Mouse (Mus musculus) CD4-positive helper T cell, adult 2 months (primary cell): ENCODE measurements around the gene Gm13287.
A peak's percentile ranks its signal among the peaks of the same experiment; 100 is the strongest.
"Not testable (repeated sequence)": the region's sequence is repeated elsewhere in the genome, so short reads cannot be mapped to it uniquely, and the experiment has no call there.

Source experiments
- DNase-seq: peaks from one replicate; pipeline ENCODE4 v3.0.0-alpha.2; 2012; ENCODE audit warnings: low read depth, missing footprints, low spot score

Gm13287 gene

DNA sequence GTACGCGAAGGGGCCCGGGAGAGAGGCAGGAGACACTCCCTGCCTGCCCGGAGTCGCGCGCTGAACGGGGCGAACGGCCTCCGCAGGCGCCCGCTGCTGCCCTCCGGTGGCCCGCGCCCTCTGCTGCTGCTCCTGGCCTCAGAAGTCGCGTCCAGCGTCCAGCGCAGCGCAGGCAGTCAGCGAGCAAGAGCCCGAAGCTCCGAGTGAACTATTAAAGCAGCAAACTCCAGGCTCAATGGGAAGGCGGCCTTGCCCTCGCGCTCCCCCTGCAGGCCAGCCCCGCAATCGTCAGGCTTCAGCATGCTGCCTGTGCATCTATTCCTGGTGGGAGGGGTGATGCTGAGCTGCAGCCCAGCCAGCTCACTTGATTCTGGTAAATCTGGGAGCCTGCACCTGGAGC is at the start of gene Gm13287:
Gene Gm13287 (plus strand): TSS at position 301 of the 400 bp plus-strand sequence.
- not testable (repeated sequence) for DNase-seq

DNA sequence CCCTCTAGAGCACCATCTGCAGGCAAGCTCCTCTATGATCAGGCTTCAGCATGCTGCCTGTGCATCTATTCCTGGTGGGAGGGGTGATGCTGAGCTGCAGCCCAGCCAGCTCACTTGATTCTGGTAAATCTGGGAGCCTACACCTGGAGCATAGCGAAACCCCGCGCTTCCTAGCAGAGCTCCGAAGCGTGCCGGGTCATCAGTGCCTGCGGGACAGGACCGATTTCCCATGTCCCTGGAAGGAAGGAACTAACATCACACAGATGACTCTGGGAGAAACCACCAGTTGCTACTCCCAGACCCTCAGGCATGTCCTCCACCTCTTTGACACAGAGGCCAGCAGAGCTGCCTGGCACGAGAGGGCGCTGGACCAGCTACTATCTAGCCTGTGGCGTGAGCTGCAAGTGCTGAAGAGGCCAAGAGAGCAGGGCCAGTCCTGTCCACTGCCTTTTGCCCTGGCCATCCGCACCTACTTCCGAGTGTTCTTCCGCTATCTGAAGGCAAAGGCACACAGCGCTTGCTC is 48.2 kb upstream of the Gm13287 start, which contains the start of gene Gm13271:
Gene Gm13271 (plus strand): TSS at position 51 of the 523 bp plus-strand sequence.
- not testable (repeated sequence) for DNase-seq

DNA sequence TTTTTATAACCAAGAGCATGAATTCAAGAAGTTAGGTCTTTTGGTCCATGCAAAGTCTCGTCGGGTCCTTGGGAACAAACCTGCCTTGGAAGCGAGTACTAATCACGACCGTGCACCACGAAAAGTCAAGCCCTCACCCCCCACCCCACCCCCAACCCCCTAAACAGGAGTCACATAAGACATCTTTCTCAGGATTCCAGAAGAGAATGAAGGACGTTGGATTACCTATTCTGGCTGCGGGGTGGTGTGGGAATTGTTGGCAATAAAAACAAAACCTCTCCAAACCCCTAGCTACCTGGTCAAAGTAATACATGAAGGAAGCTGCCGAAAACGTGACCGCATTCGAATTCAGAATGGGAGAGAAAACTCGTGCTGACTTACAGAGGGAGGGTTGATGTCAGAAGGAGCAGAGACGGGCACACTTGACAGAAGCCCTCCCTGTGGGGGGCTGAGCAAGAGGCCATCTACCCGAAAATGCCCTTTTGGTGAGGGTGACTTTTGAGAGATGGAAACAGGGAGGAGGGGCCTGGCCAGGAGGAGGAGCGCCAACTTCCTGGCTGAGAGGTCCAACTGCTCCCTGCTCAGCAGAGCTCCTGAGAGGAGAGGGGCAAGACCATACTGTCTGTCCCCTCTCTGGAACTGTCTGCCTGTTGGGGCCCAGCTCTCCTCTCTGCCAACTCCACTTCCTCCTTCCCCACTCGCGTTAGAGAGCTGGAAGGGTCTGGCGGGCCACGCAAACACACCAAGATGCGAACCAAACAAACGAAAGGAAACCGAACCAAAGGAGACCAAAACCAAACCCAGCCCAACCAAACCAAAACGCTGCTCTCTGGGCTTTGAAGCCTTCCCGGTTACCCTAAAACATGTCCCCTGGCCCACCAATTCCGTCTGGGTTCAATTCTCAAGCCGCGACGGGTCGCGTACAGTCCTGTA is 46.2 kb upstream of the Gm13287 start:
- peak; percentile 72 for DNase-seq

DNA sequence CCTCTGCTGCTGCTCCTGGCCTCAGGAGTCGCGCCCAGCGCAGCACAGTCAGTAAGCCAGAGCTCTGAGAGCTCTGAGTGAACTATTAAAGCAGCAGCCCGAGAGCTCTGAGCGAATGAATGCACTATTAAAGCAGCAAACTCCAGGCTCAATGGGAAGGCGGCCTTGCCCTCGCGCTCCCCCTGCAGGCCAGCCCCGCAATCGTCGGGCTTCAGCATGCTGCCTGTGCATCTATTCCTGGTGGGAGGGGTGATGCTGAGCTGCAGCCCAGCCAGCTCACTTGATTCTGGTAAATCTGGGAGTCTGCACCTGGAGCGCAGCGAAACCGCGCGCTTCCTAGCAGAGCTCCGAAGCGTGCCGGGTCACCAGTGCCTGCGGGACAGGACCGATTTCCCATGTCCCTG is 45.4 kb upstream of the Gm13287 start:
- DNase-seq, result peak; percentile 93

DNA sequence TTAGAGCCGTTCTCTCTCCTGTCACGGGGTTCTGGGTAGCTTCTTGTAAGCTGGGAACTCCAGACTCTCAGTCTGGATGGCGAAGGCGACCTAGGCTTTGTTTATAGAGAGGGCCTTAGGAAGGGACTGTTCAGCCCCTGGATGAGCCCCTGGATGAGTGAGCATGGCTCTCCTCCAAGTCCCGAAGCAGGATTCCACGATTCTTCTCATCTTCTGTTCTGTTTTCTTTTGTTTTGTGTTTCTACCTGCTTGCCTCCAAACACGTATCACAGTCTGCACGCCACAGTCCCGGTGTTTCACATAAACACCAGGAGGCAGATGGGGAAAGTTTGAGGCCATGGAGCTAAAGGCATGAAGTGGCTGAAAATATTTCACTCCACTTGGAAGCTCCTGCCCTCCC is 44.3 kb upstream of the Gm13287 start:
- DNase-seq, result not testable (repeated sequence)

DNA sequence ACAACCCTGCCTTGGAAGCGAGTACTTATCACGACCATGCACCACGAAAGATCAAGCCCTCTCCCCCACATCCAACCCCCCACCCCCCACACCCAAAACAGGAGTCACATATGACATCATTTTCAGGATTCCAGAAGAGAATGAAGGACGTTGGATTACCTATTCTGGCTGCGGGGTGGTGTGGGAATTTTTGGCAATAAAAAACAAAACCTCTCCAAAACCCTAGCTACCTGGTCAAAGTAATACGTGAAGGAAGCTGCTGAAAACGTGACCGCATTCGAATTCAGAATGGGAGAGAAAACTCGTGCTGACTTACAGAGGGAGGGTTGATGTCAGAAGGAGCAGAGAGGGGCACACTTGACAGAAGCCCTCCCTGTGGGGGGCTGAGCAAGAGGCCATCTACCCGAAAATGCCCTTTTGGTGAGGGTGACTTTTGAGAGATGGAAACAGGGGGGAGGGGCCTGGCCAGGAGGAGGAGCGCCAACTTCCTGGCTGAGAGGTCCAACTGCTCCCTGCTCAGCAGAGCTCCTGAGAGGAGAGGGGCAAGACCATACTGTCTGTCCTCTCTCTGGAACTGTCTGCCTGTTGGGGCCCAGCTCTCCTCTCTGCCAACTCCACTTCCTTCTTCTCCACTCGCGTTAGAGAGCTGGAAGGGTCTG is 43.3 kb upstream of the Gm13287 start, which contains the start of gene Gm13283:
Gene Gm13283 (plus strand): TSS at position 510 of the 659 bp plus-strand sequence.
- not testable (repeated sequence) for DNase-seq

DNA sequence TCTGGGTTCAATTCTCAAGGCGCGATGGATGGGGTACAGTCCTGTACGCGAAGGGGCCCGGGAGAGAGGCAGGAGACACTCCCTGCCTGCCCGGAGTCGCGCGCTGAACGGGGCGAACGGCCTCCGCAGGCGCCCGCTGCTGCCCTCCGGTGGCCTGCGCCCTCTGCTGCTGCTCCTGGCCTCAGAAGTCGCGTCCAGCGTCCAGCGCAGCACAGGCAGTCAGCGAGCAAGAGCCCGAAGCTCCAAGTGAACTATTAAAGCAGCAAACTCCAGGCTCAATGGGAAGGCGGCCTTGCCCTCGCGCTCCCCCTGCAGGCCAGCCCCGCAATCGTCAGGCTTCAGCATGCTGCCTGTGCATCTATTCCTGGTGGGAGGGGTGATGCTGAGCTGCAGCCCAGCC is 42.6 kb upstream of the Gm13287 start:
- DNase-seq, result peak; percentile 78

DNA sequence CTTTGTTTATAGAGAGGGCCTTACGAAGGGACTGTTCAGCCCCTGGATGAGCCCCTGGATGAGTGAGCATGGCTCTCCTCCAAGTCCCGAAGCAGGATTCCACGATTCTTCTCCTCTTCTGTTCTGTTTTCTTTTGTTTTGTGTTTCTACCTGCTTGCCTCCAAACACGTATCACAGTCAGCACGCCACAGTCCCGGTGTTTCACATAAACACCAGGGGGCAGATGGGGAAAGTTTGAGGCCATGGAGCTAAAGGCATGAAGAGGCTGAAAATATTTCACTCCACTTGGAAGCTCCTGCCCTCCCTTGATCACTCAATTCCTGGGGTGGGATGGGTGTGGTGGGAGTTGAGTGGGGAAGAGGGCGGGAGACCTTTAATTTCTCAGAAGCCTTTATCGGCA is 41.3 kb upstream of the Gm13287 start:
- not testable (repeated sequence) for DNase-seq

DNA sequence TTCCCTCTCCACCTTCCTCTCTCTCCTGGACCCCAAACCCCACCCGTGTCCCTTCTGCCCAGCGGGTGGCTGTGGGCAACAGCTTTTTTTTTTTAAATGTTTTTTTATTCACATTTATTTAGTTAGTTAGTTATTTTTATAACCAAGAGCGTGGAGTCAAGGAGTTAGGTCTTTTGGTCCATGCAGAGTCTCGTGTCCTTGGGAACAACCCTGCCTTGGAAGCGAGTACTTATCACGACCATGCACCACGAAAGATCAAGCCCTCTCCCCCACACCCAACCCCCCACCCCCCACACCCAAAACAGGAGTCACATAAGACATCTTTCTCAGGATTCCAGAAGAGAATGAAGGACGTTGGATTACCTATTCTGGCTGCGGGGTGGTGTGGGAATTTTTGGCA is 40.7 kb upstream of the Gm13287 start:
- not testable (repeated sequence) for DNase-seq

DNA sequence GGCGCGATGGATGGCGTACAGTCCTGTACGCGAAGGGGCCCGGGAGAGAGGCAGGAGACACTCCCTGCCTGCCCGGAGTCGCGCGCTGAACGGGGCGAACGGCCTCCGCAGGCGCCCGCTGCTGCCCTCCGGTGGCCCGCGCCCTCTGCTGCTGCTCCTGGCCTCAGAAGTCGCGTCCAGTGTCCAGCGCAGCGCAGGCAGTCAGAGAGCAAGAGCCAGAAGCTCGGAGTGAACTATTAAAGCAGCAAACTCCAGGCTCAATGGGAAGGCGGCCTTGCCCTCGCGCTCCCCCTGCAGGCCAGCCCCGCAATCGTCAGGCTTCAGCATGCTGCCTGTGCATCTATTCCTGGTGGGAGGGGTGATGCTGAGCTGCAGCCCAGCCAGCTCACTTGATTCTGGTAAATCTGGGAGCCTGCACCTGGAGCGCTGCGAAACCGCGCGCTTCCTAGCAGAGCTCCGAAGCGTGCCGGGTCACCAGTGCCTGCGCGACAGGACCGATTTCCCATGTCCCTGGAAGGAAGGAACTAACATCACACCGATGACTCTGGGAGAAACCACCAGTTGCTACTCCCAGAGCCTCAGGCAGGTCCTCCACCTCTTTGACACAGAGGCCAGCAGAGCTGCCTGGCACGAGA is 39.6 kb upstream of the Gm13287 start:
- peak; percentile 68 for DNase-seq

DNA sequence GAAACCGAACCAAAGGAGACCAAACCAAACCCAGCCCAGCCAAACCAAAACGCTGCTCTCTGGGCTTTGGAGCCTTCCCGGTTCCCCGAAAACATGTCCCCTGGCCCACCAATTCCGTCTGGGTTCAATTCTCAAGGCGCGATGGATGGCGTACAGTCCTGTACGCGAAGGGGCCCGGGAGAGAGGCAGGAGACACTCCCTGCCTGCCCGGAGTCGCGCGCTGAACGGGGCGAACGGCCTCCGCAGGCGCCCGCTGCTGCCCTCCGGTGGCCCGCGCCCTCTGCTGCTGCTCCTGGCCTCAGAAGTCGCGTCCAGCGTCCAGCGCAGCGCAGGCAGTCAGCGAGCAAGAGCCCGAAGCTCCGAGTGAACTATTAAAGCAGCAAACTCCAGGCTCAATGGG is 29.5 kb upstream of the Gm13287 start, which contains the start of gene Gm13290:
Gene Gm13290 (plus strand): TSS at position 301 of the 400 bp plus-strand sequence.
- DNase-seq, result not testable (repeated sequence)

DNA sequence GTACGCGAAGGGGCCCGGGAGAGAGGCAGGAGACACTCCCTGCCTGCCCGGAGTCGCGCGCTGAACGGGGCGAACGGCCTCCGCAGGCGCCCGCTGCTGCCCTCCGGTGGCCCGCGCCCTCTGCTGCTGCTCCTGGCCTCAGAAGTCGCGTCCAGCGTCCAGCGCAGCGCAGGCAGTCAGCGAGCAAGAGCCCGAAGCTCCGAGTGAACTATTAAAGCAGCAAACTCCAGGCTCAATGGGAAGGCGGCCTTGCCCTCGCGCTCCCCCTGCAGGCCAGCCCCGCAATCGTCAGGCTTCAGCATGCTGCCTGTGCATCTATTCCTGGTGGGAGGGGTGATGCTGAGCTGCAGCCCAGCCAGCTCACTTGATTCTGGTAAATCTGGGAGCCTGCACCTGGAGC is 26.4 kb upstream of the Gm13287 start, which contains the start of gene Gm13289:
Gene Gm13289 (plus strand): TSS at position 301 of the 400 bp plus-strand sequence.
- not testable (repeated sequence) for DNase-seq

DNA sequence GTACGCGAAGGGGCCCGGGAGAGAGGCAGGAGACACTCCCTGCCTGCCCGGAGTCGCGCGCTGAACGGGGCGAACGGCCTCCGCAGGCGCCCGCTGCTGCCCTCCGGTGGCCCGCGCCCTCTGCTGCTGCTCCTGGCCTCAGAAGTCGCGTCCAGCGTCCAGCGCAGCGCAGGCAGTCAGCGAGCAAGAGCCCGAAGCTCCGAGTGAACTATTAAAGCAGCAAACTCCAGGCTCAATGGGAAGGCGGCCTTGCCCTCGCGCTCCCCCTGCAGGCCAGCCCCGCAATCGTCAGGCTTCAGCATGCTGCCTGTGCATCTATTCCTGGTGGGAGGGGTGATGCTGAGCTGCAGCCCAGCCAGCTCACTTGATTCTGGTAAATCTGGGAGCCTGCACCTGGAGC is 23.5 kb upstream of the Gm13287 start, which contains the start of gene Gm13272:
Gene Gm13272 (plus strand): TSS at position 301 of the 400 bp plus-strand sequence.
- DNase-seq, result not testable (repeated sequence)

DNA sequence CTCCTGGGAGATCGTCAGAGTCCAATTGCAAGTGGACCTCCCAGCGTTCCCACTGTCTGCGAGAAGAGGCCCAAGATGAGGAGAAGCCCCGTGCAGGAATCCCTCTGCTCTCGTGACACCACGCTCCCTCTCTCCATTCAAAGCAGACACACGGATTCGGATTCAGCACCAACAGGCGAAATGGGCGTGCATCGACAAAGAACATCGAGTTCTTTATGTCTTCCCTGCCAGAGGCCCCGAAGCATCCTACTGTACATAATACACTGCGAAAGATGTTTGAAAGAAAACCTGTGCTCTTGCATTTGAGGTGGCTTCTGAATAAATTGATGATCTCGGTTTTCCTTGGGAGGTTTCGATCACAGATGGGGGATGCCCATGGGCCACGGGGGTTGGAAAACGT is 22.7 kb upstream of the Gm13287 start:
- DNase-seq, result not testable (repeated sequence)

DNA sequence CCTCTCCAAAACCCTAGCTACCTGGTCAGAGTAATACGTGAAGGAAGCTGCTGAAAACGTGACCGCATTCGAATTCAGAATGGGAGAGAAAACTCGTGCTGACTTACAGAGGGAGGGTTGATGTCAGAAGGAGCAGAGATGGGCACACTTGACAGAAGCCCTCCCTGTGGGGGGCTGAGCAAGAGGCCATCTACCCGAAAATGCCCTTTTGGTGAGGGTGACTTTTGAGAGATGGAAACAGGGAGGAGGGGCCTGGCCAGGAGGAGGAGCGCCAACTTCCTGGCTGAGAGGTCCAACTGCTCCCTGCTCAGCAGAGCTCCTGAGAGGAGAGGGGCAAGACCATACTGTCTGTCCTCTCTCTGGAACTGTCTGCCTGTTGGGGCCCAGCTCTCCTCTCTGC is 21.2 kb upstream of the Gm13287 start, which contains the start of gene Ifnz:
Gene Ifnz (plus strand): TSS at position 301 of the 400 bp plus-strand sequence.
- not testable (repeated sequence) for DNase-seq

DNA sequence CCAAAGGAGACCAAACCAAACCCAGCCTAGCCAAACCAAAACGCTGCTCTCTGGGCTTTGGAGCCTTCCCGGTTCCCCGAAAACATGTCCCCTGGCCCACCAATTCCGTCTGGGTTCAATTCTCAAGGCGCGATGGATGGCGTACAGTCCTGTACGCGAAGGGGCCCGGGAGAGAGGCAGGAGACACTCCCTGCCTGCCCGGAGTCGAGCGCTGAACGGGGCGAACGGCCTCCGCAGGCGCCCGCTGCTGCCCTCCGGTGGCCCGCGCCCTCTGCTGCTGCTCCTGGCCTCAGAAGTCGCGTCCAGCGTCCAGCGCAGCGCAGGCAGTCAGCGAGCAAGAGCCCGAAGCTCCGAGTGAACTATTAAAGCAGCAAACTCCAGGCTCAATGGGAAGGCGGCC is 20.7 kb upstream of the Gm13287 start:
- not testable (repeated sequence) for DNase-seq

DNA sequence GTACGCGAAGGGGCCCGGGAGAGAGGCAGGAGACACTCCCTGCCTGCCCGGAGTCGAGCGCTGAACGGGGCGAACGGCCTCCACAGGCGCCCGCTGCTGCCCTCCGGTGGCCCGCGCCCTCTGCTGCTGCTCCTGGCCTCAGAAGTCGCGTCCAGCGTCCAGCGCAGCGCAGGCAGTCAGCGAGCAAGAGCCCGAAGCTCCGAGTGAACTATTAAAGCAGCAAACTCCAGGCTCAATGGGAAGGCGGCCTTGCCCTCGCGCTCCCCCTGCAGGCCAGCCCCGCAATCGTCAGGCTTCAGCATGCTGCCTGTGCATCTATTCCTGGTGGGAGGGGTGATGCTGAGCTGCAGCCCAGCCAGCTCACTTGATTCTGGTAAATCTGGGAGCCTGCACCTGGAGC is 17.6 kb upstream of the Gm13287 start, which contains the start of gene Gm13276:
Gene Gm13276 (plus strand): TSS at position 301 of the 400 bp plus-strand sequence.
- not testable (repeated sequence) for DNase-seq

DNA sequence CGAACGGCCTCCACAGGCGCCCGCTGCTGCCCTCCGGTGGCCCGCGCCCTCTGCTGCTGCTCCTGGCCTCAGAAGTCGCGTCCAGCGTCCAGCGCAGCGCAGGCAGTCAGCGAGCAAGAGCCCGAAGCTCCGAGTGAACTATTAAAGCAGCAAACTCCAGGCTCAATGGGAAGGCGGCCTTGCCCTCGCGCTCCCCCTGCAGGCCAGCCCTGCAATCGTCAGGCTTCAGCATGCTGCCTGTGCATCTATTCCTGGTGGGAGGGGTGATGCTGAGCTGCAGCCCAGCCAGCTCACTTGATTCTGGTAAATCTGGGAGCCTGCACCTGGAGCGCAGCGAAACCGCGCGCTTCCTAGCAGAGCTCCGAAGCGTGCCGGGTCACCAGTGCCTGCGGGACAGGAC is 14.7 kb upstream of the Gm13287 start, which contains the start of gene Gm13277:
Gene Gm13277 (plus strand): TSS at position 231 of the 400 bp plus-strand sequence.
- not testable (repeated sequence) for DNase-seq

DNA sequence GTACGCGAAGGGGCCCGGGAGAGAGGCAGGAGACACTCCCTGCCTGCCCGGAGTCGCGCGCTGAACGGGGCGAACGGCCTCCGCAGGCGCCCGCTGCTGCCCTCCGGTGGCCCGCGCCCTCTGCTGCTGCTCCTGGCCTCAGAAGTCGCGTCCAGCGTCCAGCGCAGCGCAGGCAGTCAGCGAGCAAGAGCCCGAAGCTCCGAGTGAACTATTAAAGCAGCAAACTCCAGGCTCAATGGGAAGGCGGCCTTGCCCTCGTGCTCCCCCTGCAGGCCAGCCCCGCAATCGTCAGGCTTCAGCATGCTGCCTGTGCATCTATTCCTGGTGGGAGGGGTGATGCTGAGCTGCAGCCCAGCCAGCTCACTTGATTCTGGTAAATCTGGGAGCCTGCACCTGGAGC is 11.8 kb upstream of the Gm13287 start, which contains the start of gene Gm13278:
Gene Gm13278 (plus strand): TSS at position 301 of the 400 bp plus-strand sequence.
- not testable (repeated sequence) for DNase-seq

DNA sequence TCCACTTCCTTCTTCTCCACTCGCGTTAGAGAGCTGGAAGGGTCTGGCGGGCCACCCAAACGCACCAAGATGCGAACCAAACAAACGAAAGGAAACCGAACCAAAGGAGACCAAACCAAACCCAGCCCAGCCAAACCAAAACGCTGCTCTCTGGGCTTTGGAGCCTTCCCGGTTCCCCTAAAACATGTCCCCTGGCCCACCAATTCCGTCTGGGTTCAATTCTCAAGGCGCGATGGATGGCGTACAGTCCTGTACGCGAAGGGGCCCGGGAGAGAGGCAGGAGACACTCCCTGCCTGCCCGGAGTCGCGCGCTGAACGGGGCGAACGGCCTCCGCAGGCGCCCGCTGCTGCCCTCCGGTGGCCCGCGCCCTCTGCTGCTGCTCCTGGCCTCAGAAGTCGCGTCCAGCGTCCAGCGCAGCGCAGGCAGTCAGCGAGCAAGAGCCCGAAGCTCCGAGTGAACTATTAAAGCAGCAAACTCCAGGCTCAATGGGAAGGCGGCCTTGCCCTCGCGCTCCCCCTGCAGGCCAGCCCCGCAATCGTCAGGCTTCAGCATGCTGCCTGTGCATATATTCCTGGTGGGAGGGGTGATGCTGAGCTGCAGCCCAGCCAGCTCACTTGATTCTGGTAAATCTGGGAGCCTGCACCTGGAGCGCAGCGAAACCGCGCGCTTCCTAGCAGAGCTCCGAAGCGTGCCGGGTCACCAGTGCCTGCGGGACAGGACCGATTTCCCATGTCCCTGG is 8.9 kb upstream of the Gm13287 start, which contains the start of gene Gm13275:
Gene Gm13275 (plus strand): TSS at position 552 of the 740 bp plus-strand sequence.
- DNase-seq, result not testable (repeated sequence)
